Mouse (Mus musculus) thymus, postnatal 36 days (tissue): ENCODE data around the gene Rab43.
A peak's percentile ranks its signal among the peaks of the same experiment; 100 is the strongest.

Experiments
- DNase-seq, 2 experiments: peaks; one replicate each; pipeline ENCODE4 v3.0.0; 2022; ENCODE audit warnings: mixed read lengths in 2 of 2

Rab43 gene

GRCm38 (mm10) chr6:87746059-87746458 lies 65.9 kb downstream of the Rab43 start:
- DNase-seq: no peak

- no peak for DNase-seq
These were observed 66.7 kb downstream of the Rab43 start for GRCm38 (mm10) chr6:87745301-87745700.

- DNase-seq: no peak
These were observed 67.3 kb downstream of the Rab43 start for GRCm38 (mm10) chr6:87744632-87745031.

GRCm38 (mm10) chr6:87743281-87743680 lies 68.7 kb downstream of the Rab43 start:
- DNase-seq: no peak

GRCm38 (mm10) chr6:87742804-87743203 lies 69.2 kb downstream of the Rab43 start:
- peak; percentile 12 to 20 for DNase-seq

- DNase-seq: no peak
These were observed 70.0 kb downstream of the Rab43 start for GRCm38 (mm10) chr6:87741978-87742377.

GRCm38 (mm10) chr6:87740496-87740895 lies 71.5 kb downstream of the Rab43 start:
- no peak for DNase-seq

GRCm38 (mm10) chr6:87739898-87740297 lies 72.1 kb downstream of the Rab43 start:
- DNase-seq: no peak
